Mouse (Mus musculus): Measurements from ENCODE around the gene Ccdc65. TPM values are rescaled to one million over a fixed set of nuclear protein-coding genes. Genes with fewer than 3 reads are reported as not detected.
"Not testable (repeated sequence)": the region's sequence is repeated elsewhere in the genome, so short reads cannot be mapped to it uniquely, and the experiment has no call there.

Gene Ccdc65
- polyA plus RNA-seq, 1 experiment, result 0.48 TPM

DNA sequence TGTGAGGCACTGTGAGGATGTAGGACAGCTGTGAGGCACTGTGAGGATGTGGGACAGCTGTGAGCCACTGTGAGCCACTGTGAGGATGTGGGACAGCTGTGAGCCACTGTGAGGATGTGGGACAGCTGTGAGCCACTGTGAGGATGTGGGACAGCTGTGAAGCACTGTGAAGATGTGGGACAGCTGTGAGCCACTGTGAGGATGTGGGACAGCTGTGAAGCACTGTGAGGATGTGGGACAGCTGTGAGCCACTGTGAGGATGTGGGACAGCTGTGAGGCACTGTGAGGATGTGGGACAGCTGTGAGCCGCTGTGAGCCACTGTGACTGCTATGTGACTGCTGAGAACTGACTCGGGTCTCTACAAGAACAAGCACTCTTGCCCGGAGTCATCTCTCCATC is 35.9 kb downstream of the Ccdc65 start:
- peaks cover 55% of the 10 kb centered on the region for H3K79me3 ChIP-seq (ENCODE audit: low read depth)
- H3K79me2 ChIP-seq (ENCODE audit: control insufficient read depth, insufficient read depth), result peaks cover 68% of the 10 kb centered on the region
- H3K36me3 ChIP-seq (ENCODE audit: control insufficient read depth, insufficient read depth), result peaks cover 72% of the 10 kb centered on the region
- H3ac ChIP-seq (ENCODE audit: control insufficient read depth, insufficient read length, low read depth); H3K4me3 ChIP-seq (ENCODE audit: insufficient read depth, poor library complexity, severe bottlenecking); H3K27me3 ChIP-seq (ENCODE audit: control insufficient read depth, insufficient read depth, insufficient read length): not testable (repeated sequence)
- TF ChIP-seq MYOD1 (IDR thresholded peaks at IDR 0.05; ENCODE audit: control insufficient read depth, insufficient read length, low read depth), result peak; percentile 91

GRCm38 (mm10) chr15:98746344-98746965 is 38.4 kb downstream of the Ccdc65 start:
- Histone ChIP-seq H3K79me3 (ENCODE audit: low read depth) (peaks cover 74% of the 10 kb centered on the region), H3K79me2 (ENCODE audit: control insufficient read depth, insufficient read depth) (peaks cover 93% of the 10 kb centered on the region), H3K4me3 (ENCODE audit: insufficient read depth, poor library complexity, severe bottlenecking) (no peak overlapping the region), H3ac (ENCODE audit: control insufficient read depth, insufficient read length, low read depth) (no peak overlapping the region), H3K27me3 (ENCODE audit: control insufficient read depth, insufficient read depth, insufficient read length) (no peaks in the 10 kb centered on the region), H3K36me3 (ENCODE audit: control insufficient read depth, insufficient read depth) (peaks cover 59% of the 10 kb centered on the region)
- no peak for TF ChIP-seq CEBPB (IDR thresholded peaks at IDR 0.05; ENCODE audit: low read depth)
- TF ChIP-seq MYOG (IDR thresholded peaks at IDR 0.05; ENCODE audit: control insufficient read depth, extremely low read depth, insufficient read length), result no peak
- no peak for TF ChIP-seq FOSL1 (IDR thresholded peaks at IDR 0.05; ENCODE audit: insufficient read depth, low read length, poor library complexity, severe bottlenecking)
- no peak for TF ChIP-seq CTCF (IDR thresholded peaks at IDR 0.05; ENCODE audit: control insufficient read depth, insufficient read depth, insufficient read length)
- TF ChIP-seq USF1 (IDR thresholded peaks at IDR 0.05; ENCODE audit: low read depth), result no peak
- no peak for TF ChIP-seq MYOD1 (IDR thresholded peaks at IDR 0.05; ENCODE audit: control insufficient read depth, insufficient read length, low read depth)
- no peak for TF ChIP-seq MAX (IDR thresholded peaks at IDR 0.05)

- peaks cover 79% of the 10 kb centered on the region for H3K79me3 ChIP-seq (ENCODE audit: low read depth)
- TF ChIP-seq USF1 (IDR thresholded peaks at IDR 0.05; ENCODE audit: low read depth), result no peak
- TF ChIP-seq CEBPB (IDR thresholded peaks at IDR 0.05; ENCODE audit: low read depth), result no peak
- no peak for TF ChIP-seq MYOG (IDR thresholded peaks at IDR 0.05; ENCODE audit: control insufficient read depth, extremely low read depth, insufficient read length)
- TF ChIP-seq MYOD1 (IDR thresholded peaks at IDR 0.05; ENCODE audit: control insufficient read depth, insufficient read length, low read depth), result no peak
- no peak for TF ChIP-seq MAX (IDR thresholded peaks at IDR 0.05)
- no peak for TF ChIP-seq FOSL1 (IDR thresholded peaks at IDR 0.05; ENCODE audit: insufficient read depth, low read length, poor library complexity, severe bottlenecking)
- TF ChIP-seq CTCF (IDR thresholded peaks at IDR 0.05; ENCODE audit: control insufficient read depth, insufficient read depth, insufficient read length), result no peak
- no peak overlapping the region for H3ac ChIP-seq (ENCODE audit: control insufficient read depth, insufficient read length, low read depth)
- H3K36me3 ChIP-seq (ENCODE audit: control insufficient read depth, insufficient read depth), result peaks cover 53% of the 10 kb centered on the region
- no peak overlapping the region for H3K4me3 ChIP-seq (ENCODE audit: insufficient read depth, poor library complexity, severe bottlenecking)
- no peaks in the 10 kb centered on the region for H3K27me3 ChIP-seq (ENCODE audit: control insufficient read depth, insufficient read depth, insufficient read length)
- H3K79me2 ChIP-seq (ENCODE audit: control insufficient read depth, insufficient read depth), result peaks cover 99% of the 10 kb centered on the region
These were observed 39.3 kb downstream of the Ccdc65 start for GRCm38 (mm10) chr15:98747296-98747695.

GRCm38 (mm10) chr15:98749093-98749492 is 41.1 kb downstream of the Ccdc65 start:
- Histone ChIP-seq H3K36me3 (ENCODE audit: control insufficient read depth, insufficient read depth) (peaks cover 49% of the 10 kb centered on the region), H3K4me3 (ENCODE audit: insufficient read depth, poor library complexity, severe bottlenecking) (no peak overlapping the region), H3K79me2 (ENCODE audit: control insufficient read depth, insufficient read depth) (peaks cover 99% of the 10 kb centered on the region), H3ac (ENCODE audit: control insufficient read depth, insufficient read length, low read depth) (no peak overlapping the region), H3K27me3 (ENCODE audit: control insufficient read depth, insufficient read depth, insufficient read length) (no peaks in the 10 kb centered on the region), H3K79me3 (ENCODE audit: low read depth) (peaks cover 81% of the 10 kb centered on the region)
- no peak for TF ChIP-seq USF1 (IDR thresholded peaks at IDR 0.05; ENCODE audit: low read depth)
- TF ChIP-seq CEBPB (IDR thresholded peaks at IDR 0.05; ENCODE audit: low read depth), result no peak
- TF ChIP-seq MAX (IDR thresholded peaks at IDR 0.05), result no peak
- no peak for TF ChIP-seq MYOD1 (IDR thresholded peaks at IDR 0.05; ENCODE audit: control insufficient read depth, insufficient read length, low read depth)
- no peak for TF ChIP-seq CTCF (IDR thresholded peaks at IDR 0.05; ENCODE audit: control insufficient read depth, insufficient read depth, insufficient read length)
- TF ChIP-seq MYOG (IDR thresholded peaks at IDR 0.05; ENCODE audit: control insufficient read depth, extremely low read depth, insufficient read length), result no peak
- no peak for TF ChIP-seq FOSL1 (IDR thresholded peaks at IDR 0.05; ENCODE audit: insufficient read depth, low read length, poor library complexity, severe bottlenecking)

DNA sequence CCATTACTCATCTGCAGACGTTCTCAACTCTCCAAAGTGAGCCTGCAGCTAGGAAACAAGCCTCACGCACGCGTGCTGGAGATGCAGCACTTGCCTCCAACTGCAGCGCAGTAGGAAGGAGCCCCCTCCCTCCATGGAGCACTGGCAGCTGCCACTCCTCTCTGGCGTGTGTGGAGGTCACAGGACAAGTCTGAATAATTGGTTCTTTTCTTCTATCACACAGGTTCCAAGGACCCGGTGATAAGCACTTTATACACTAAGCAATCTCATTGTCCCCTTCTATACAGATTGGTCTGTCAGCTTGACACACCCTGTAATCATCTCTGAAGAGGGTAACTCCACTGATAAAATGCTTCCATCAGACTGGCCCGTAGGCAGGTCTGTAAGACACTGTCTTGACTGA is 45.0 kb downstream of the Ccdc65 start:
- Histone ChIP-seq H3K36me3 (ENCODE audit: control insufficient read depth, insufficient read depth) (peaks cover 54% of the 10 kb centered on the region), H3K79me3 (ENCODE audit: low read depth) (peaks cover 78% of the 10 kb centered on the region), H3K27me3 (ENCODE audit: control insufficient read depth, insufficient read depth, insufficient read length) (no peaks in the 10 kb centered on the region), H3ac (ENCODE audit: control insufficient read depth, insufficient read length, low read depth) (no peak overlapping the region), H3K4me3 (ENCODE audit: insufficient read depth, poor library complexity, severe bottlenecking) (no peak overlapping the region), H3K79me2 (ENCODE audit: control insufficient read depth, insufficient read depth) (peaks cover 99% of the 10 kb centered on the region)
- no peak for TF ChIP-seq MYOG (IDR thresholded peaks at IDR 0.05; ENCODE audit: control insufficient read depth, extremely low read depth, insufficient read length)
- TF ChIP-seq CEBPB (IDR thresholded peaks at IDR 0.05; ENCODE audit: low read depth), result no peak
- no peak for TF ChIP-seq CTCF (IDR thresholded peaks at IDR 0.05; ENCODE audit: control insufficient read depth, insufficient read depth, insufficient read length)
- TF ChIP-seq USF1 (IDR thresholded peaks at IDR 0.05; ENCODE audit: low read depth), result no peak
- TF ChIP-seq MYOD1 (IDR thresholded peaks at IDR 0.05; ENCODE audit: control insufficient read depth, insufficient read length, low read depth), result no peak
- TF ChIP-seq MAX (IDR thresholded peaks at IDR 0.05), result no peak
- TF ChIP-seq FOSL1 (IDR thresholded peaks at IDR 0.05; ENCODE audit: insufficient read depth, low read length, poor library complexity, severe bottlenecking), result no peak

DNA sequence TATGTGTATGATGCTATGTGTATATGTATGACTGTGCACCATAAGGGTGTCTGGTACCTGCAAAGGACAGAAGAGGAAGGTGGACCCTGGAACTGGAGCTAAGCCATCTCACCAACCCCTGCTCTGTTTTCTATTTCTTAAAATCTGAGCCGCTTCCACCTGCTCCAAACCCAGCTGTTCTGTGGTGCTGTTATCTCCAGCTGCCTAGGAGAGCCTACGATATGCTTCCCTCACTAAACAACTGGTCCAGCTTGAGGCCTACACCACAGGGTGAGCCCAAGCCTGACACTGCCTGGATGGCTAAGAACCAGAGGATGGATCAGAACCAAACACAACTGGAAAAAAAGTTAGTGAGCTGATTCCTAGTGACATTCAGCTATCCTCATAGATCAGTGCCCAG is 46.1 kb downstream of the Ccdc65 start:
- peaks cover 61% of the 10 kb centered on the region for H3K36me3 ChIP-seq (ENCODE audit: control insufficient read depth, insufficient read depth)
- H3K79me3 ChIP-seq (ENCODE audit: low read depth), result peaks cover 80% of the 10 kb centered on the region
- no peaks in the 10 kb centered on the region for H3K27me3 ChIP-seq (ENCODE audit: control insufficient read depth, insufficient read depth, insufficient read length)

More for the DNA sequence above, 46.1 kb downstream of the Ccdc65 start:
- Histone ChIP-seq H3K79me2 (ENCODE audit: control insufficient read depth, insufficient read depth) (peaks cover 99% of the 10 kb centered on the region), H3K4me3 (ENCODE audit: insufficient read depth, poor library complexity, severe bottlenecking) (no peak overlapping the region), H3ac (ENCODE audit: control insufficient read depth, insufficient read length, low read depth) (no peak overlapping the region)
- TF ChIP-seq USF1 (IDR thresholded peaks at IDR 0.05; ENCODE audit: low read depth) (no peak), CEBPB (IDR thresholded peaks at IDR 0.05; ENCODE audit: low read depth) (no peak), MAX (IDR thresholded peaks at IDR 0.05) (no peak)

All from C2C12 (cell line).